Mouse (Mus musculus) ovary, adult 18-20 months (tissue): ENCODE measurements at regions not wholly inside any gene's neighbourhood (a gene's known extent, or its start where the extent isn't known, plus 50 kb on each side); places are given as distances from the start of the nearest gene placed in this dataset.

Source experiments
- DNase-seq: peaks from one replicate; pipeline ENCODE4 v3.0.0; 2022; ENCODE audit warnings: low spot score, mixed read lengths

GRCm38 (mm10) chrX:166971721-166972120, 237.4 kb downstream of the Tmsb4x start:
- DNase-seq: no peak

GRCm38 (mm10) chrX:166964656-166965582, 244.2 kb downstream of the Tmsb4x start:
- no peak for DNase-seq

GRCm38 (mm10) chrX:166952528-166953189, 256.5 kb downstream of the Tmsb4x start:
- no peak for DNase-seq

- DNase-seq: no peak
These were observed 258.1 kb downstream of the Tmsb4x start for GRCm38 (mm10) chrX:166951011-166951410.

GRCm38 (mm10) chrX:166945915-166946314, 263.2 kb downstream of the Tmsb4x start:
- no peak for DNase-seq

GRCm38 (mm10) chrX:166945476-166945875, 263.6 kb downstream of the Tmsb4x start:
- DNase-seq: no peak

- DNase-seq: no peak
These were observed 275.3 kb downstream of the Tmsb4x start for GRCm38 (mm10) chrX:166933766-166934165.

- no peak for DNase-seq
These were observed 276.6 kb downstream of the Tmsb4x start for GRCm38 (mm10) chrX:166932472-166932871.

- peak; percentile 11 for DNase-seq
These were observed 278.1 kb downstream of the Tmsb4x start for GRCm38 (mm10) chrX:166931048-166931447.

GRCm38 (mm10) chrX:166929716-166930420, 279.2 kb downstream of the Tmsb4x start:
- DNase-seq: no peak

- DNase-seq: no peak
These were observed 293.7 kb downstream of the Tmsb4x start for GRCm38 (mm10) chrX:166915356-166915953.

GRCm38 (mm10) chrX:166906602-166907001, 302.5 kb downstream of the Tmsb4x start:
- no peak for DNase-seq

- no peak for DNase-seq
These were observed 308.4 kb downstream of the Tmsb4x start for GRCm38 (mm10) chrX:166900761-166901160.

- no peak for DNase-seq
These were observed 309.7 kb upstream of the Egfl6 start for GRCm38 (mm10) chrX:166895199-166895598.

- DNase-seq: no peak
These were observed 300.9 kb upstream of the Egfl6 start for GRCm38 (mm10) chrX:166886417-166886816.

GRCm38 (mm10) chrX:166869515-166869914, 284.0 kb upstream of the Egfl6 start:
- no peak for DNase-seq

GRCm38 (mm10) chrX:166867692-166868091, 282.2 kb upstream of the Egfl6 start:
- DNase-seq: no peak
